Mouse (Mus musculus): ENCODE data around the gene Klf6. TPM values are rescaled to one million over a fixed set of nuclear protein-coding genes. Genes with fewer than 3 reads are reported as not detected.

Klf6 gene
- total RNA-seq, 2 experiments from 2014 or later, result 28.6 to 32.6 TPM

DNA sequence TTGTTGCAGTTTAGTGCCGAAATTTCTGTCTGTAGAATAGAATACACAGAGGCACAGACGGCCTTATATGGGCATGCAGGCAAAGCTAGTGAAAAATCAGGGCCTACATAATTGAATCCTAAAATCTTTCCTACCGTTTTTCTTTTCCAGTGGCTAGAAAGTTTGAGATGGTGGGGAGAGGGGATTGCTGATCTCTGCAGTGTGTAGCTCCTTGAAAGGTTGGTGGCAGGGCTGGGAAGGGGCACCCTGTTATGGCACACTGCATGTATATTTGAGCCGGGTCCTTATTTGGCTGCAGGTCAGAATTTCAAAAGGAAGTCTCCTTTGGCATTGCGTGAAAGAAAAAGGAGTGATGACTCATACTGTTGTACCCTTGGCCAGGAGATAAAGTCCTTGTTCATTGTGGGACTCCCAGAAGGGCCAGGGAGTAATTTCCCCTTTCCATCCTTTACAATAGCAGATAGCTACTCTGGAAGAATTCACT lies 2.2 kb downstream of the Klf6 start:
- DNase-seq, result no peak

DNA sequence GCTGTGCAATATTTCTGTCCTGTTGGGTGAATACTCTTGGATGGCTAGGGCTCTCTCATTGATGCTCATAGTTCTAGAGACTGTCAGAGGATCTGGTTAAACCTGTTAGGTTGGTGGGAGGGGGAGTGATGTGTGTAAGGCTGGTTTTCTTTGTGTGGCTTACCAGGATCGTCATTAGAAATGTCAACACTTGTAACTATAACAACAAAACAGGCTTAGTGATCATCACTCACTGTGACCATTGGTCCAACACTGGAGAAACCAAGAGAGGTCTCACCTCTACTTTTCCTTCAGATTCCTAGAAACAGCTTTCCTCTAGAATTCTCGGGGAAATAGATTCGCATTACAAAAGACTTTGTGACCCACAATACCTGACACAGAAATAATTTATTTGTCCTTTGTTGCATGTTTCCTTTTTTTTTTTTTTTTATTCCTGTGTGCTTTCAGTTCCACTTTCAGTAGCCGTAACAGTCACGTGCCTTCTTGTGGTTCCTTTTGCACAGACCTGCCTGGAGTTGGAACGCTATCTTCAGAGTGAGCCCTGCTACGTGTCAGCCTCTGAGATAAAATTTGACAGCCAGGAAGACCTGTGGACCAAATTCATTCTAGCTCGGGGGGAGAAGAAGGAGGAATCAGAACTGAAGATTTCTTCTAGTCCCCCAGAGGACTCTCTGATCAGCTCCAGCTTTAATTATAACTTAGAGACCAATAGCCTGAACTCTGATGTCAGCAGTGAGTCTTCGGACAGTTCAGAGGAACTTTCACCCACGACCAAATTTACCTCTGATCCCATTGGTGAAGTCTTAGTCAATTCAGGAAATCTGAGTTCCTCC lies 3.2 kb downstream of the Klf6 start:
- no peak for DNase-seq

DNA sequence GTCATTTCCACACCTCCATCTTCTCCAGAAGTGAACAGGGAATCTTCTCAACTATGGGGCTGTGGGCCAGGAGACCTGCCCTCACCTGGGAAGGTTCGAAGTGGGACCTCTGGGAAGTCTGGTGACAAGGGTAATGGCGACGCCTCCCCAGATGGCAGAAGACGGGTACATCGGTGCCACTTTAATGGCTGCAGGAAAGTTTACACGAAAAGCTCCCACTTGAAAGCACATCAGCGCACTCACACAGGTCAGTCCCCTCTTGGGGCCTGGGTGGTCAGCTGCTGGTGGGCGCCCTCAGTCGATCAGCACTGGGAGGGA lies 3.8 kb downstream of the Klf6 start:
- DNase-seq, result no peak

DNA sequence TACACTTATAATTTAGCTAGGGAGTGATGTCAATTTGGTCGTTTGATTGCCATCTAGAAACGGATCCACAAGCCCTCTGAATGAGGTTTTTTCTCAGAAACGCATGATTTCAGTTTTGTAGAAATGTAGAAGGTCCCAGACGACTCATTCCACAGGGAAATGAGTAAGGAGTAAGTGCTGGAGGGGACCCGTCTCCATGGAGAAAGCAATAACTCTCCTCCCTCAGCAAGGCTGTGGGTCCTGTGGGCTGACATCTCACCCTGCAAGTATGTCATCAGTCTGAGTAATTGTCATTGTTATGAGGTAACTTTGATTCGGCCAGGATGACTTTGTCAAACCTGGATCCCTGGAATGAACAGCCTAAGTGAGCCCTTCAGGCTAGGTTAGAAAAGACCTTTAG lies 4.8 kb downstream of the Klf6 start:
- DNase-seq, result no peak

DNA sequence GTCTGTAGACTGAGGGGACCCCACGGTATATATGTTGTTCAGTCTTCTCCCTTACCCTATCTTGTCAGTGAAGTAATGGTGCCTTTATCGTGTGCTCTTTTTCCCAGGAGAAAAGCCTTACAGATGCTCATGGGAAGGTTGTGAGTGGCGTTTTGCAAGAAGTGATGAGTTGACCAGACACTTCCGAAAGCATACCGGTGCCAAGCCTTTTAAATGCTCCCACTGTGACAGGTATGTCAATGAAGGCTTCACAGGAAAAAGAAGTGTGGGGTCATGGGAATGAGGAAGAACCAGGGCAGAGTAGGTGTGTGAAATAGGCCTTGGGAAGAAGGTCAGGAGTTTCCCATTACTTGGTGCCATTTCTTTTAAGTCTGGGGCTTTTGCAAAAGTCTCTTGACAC lies 5.2 kb downstream of the Klf6 start:
- DNase-seq, result no peak

DNA sequence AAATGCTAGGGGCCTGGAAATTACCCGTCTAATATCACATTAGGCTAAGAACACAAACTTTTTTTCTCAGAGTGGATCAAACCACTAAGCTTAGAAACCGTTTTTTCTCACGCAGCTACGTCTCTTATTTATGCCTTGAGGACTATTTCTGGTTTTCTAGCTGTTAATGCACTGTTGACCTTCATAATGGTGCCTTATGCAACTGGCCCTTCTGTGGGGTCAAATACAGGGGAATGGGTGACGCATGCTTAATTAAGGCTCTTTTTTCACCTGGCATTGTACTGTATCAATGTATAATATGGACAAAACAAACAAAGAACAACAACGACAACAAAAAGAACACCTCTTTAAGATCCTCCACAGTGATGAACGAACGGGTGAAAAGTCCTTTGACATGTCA lies 7.1 kb downstream of the Klf6 start:
- DNase-seq, result no peak

DNA sequence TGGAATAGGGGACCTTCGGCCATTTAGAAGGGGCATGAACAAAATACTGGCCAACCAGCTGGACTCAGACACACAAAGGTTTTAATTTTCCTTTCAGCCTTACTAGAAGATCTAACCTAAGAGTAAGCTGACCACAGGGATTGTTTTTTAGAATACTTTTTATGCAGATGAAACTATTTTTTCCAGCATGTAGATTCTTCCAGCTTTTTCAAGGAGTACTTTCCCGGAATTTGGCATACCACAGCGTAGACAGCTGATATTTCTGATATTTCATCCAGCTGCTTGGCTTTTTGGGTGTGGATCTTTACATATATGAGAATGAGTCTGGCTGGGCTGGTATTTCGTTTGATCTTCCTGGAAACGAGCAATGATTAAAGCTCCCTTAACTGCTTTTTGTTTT lies 8.2 kb downstream of the Klf6 start:
- no peak for DNase-seq

DNA sequence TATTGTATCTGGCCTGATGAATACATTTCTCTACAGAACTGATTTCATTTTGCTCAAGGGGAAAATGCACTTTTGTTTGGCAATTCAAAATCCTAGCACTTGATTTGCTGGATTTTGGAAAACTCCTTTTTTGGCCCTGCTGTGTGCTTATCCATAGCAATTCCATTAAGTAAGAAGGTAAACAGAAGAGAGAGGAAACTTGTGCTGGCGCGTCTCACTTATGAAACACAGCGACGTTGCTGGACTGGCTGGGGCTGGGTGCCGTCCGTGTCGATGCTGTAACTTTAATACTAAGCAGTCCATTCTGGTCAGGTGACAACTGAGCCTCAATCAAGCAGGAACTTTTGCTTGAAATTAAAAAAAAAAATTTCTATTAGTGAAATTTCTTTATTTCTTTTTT lies 8.6 kb downstream of the Klf6 start:
- DNase-seq, result no peak

DNA sequence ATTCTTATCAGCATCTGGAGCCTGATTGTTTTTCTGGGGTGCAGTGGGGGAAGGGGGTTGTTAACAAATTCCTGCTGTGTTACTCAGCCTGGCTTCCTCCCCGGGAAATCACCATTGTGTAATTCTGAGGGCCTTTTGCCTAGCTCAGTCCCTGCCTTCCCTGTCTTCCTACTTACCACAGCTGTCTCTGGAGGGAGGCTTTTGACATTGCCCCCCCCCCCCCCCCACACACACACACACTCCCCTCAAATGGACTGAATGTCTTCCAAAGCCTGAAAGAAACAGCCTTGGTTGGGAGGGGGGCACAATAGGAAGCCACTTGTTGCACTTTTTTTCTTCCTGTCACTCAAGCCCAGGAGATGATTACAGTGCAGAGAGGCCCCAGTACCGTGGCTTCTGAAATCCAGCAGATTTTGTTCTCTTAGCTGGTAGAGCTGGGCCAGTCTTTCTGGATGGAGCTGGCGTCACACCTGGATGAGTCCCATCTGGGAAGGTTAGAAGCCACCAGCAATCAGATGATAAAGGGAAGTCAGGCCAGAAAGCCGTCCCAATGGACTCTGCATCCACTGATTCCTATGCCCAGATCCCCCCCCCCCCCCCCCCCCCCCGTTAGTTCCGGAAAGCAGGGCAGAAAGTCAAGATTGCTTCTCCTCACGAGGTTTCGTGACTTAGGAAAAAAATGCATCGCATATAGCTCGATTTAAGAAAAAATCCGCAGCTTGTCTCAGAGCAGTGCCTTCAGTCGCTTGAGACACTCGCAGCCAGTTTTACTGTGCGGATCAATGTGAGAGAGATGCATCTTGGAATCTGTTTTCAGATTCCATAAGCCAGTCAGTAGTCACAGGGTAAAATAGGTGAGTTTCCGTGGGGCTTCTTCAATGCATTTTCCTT lies 9.3 kb downstream of the Klf6 start:
- no peak for DNase-seq

DNA sequence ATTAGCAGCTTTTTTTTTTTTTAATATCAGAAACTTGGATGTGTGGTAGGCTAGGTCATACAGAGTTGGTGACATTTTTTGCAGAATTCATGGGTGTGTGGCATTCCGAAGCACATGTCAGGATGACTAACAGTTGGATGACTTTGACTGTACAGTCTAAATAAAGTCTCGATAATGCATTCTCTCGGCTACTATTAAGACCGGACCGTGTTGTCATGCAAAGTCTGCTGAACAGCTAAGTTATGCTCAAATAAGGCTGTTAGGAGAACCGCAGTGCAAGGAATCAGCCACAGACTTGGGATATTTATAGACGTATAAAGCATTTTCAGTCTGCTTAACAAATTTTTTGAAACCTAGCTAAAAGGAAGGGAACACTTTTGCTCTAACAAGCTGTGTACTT lies 10.1 kb downstream of the Klf6 start:
- no peak for DNase-seq

DNA sequence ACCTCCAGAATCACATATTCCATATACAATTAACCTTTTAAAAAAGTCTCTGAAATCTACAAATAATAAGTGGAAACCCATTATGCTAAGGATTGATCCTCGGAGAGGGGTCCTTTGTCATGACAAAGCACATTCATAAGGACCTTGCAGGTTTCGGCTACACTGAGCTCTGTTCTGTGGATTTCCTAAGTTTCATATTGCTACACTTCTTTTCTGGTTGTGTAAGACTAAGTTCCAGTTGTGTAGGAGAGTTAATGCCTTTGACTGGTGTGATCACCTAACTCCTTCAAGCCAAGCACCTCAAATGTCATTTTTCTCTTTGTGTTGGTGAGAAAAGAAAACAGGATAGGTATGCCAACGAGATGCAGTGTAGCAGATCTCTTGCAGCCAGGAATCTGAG lies 12.4 kb downstream of the Klf6 start:
- no peak for DNase-seq

DNA sequence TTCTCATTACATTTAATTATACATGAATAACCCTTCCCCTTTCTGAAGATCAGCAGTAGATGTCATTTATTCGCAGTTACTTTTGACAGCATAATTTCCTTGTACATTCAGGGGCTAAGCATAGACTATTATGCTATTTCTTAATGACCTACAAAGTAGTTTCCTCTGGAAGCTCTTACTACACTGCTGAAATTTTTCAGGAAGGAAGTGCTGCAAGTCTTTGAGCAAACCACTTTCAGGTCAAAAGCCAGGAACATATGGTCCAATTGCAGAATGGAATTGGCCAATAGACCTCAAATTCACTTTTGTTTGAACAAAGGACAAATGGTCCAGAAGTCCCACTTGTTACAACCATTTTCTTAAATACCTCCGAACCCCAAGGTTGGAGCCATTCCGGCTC lies 14.2 kb downstream of the Klf6 start:
- no peak for DNase-seq

DNA sequence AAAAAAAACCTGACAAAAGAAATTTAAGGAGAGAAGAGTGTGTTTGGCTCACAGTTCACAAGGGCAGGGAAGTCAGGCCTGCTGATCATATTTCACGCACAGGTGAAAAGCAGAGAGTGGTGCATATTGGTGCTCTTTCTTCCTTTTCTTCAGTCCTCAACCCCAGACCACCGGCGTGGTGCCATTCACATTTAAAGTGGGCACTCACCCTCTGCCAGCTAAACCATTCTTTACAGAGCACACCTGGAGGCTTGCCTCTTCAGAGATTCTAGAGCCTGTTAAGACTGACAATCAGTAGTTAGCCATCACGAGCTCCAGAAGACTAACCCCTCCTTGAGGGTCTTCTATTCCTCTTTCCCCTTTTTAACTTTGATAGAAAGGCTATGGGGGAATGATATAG lies 17.5 kb downstream of the Klf6 start:
- no peak for DNase-seq

DNA sequence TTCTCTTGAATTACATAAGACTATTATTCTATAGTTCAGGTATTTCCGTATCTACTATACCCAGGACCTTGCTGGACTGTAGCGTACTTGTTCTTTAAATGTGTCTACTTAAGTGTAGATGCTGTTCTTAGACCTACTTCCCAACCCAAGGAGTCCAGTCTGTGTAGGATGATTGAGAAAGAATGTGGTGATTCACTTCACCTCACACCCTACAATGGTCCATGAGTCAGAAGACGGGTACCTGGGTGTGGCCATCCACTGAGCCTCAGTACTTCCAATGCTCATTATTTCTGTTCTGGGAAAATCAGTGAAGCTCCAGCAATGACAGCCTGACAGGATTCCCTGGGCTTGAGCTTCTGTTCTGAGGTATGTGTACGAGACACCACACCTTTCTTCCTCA lies 25.5 kb downstream of the Klf6 start:
- DNase-seq, result no peak

DNA sequence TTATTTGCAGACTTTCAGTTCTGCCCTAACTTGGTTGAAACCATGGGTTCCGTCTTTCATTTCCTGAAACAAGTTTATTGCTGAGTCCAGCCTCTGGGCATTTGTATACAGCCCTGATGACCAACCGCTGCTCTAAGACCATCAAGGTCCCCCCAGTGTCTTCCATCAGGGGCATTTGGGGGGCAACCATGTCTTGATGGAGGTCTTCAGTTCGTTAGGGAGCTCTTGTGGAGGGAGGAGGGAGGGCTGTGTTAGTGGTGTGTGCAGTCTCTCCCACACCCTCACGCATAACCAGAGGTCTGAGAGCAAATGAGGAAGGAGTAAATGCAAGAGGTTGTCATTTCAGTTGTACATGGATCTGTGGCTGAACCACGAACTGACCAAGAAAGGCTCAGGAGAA lies 26.9 kb downstream of the Klf6 start:
- no peak for DNase-seq

DNA sequence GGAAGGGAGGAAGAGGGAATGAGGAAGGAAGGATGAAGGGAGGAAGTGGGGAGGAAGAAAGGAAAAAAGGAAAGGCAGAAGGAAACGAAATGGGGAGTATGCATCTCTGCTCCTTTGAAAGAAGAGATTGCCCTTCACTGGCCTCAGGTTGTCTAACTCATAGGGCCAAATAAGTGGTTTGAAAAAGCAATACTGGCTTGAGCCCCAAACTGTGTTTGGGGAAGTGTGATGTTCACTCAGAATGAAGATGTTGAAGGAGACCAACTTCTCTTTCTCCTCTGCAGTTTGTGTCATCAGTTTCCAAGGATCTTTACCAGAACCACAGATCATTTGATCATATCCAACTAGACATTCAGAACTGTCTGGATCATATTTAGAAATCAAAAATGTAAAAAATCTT lies 27.4 kb downstream of the Klf6 start:
- DNase-seq, result no peak

DNA sequence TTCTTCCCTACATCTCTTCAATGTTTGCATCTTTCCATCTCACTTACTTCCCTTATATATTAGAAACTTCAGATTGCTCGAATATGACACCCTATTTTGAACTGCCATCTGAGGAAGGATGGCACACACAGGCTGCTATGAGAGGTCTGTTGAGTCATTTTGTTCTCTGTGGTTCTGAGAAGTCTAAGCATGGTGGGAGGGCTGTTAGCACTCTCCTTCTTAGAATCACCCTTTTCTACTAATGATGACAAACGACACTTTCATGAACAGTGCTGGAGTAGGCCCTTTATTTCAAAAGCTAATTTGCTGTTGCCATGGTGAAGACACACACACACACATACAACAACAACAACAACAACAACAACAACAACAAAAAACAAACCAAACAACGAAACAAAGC lies 28.8 kb downstream of the Klf6 start:
- DNase-seq, result no peak

DNA sequence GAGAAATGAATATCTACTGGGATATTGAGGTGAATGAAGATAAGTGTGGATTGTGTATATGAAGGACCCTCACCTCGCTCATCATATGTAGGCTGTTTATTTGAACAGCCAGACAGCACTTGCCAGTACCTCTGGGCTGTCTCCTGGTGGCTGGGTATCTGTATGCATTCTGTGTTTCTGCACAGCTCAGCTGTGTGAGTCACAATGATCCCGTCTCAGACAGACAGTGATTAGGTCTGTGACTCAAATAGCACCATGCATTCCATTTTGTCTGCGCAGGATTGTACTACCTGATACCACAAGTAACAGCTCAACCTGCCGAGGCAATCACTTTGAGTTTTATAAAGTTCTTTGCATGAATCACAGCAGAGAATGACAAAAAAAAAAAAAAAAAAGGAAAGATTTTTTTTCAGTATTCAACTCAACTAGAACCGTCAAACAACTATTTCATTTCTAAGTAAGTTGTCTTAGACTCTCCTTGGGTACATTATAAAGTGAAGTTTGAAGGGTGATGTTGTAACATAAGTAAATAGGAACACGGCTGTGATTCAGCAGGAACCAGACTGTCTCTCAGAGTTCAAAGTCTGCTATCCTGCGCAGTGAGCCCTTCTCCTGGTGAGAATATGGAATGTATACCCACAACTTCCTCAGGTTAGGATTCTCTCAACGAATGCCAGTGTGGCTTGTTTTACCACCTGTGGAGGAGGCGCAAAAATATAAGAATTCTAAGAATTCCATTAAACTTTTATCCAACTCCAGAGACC lies 31.6 kb downstream of the Klf6 start:
- no peak for DNase-seq

DNA sequence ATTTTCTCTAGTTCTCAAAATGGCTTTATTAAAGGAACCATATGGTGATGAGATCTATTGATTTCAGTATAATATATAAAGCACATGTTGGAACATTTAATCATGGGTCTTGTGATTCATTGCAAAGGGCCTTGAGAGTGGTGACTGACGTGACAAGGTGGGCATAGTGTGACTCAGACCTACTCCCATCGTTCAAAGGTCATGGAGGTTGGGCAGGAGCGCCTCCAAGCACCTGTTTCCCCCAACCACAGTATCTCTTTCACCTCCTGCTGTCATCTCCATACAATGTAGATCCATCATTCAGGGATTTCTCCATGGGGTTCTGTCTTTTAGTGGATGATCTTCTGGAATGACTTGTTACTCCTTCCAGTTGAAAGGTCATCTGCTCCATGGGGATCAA lies 33.6 kb downstream of the Klf6 start:
- no peak for DNase-seq

DNA sequence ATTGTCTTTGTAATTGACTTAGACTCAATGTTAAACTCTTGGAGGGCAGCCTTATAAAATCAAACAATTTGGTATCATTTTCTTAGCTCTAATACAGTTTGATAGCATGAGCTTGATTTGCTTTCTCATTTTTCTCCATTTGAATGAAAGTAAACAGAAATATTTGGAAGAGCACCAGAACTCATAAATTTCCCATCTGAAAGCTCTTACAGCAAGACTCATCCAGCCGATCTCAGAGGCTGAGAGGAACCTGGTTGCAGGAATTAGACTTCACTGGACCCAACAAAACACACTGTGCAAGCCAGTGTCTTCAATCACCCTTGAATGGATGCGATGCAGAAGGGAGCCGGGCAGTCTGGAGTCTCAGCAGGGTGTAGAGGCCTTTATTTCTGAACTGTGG lies 34.6 kb downstream of the Klf6 start:
- no peak for DNase-seq

DNA sequence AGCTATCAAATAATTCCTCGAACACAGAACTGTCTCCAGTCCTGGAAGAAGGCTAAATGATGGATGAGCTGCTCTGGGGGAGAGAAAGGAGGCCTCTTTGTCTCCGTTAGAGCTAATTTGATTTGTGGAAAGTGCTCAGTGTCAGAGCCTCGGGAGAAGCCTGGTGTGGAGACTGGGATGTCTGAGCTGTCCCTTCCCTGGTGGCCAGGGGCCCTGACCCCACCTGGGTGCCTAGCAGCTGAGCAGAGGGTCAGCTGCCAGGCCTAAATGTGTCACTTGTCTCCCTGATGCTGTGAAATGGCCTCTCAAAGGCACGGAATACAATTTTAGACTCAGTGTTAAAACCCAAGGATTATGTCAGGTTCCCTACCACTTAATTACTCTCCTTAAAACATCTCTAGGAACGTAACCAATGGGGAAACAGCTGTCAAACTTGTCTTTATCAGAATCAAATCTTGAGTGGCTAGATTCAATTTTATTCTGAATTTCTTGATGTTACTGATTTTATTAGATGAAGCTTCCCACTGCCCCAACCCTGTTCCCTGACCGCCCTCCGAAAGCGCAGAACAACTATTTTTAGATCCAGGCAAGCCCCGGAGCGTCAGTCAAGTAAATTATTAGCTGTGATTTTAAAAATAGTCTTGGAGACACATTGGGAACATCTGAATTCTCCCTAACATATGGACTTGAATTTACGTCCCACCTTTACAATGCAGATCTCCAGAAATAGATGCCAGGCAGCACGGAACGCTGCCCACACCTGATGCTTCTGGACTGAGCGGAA lies 36.1 kb downstream of the Klf6 start:
- DNase-seq, result no peak

DNA sequence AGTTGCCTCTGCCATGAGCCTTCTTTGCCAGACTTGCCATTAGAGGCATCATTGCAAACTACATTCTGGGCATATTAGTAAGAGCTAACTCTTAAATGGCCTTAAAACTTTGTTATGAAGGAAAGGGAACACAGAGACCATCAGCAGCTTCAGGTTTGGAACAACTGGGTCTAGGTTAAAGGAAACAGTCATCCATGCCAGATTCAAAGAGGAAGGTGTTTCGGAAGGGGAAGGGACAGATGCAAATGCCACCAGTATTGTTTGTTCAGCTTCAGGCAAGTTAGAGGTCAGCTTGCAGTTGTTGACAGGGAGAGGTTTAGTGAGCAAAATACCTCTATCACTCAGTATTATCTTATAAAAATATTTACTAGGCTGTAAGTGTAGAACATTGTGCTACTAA lies 37.7 kb downstream of the Klf6 start:
- DNase-seq, result no peak
